Mouse (Mus musculus) CH12.LX (cell line): ENCODE measurements around the gene Gck. TPM values are rescaled to one million over a fixed set of nuclear protein-coding genes. Genes with fewer than 3 reads are reported as not detected.

Source experiments
- DNase-seq: peaks from one replicate; pipeline ENCODE4 v3.0.0-alpha.2; 2013; ENCODE audit errors: extremely low read depth
- H3K27ac ChIP-seq: 2 replicates; pipeline ENCODE4 v1.5.1; 2012; ENCODE audit warnings: low read depth, mild to moderate bottlenecking, control low read depth, moderate library complexity; ENCODE audit not compliant: insufficient read depth
- H3K27me3 ChIP-seq: replicated peaks from 2 replicates; pipeline ENCODE3; 2012; ENCODE audit warnings: inconsistent platforms
- H3K36me3 ChIP-seq, 2 experiments: replicated peaks in 1 of 2; 2 replicates each; pipeline versions ENCODE3 to v1.6.1; 2012; ENCODE audit warnings: inconsistent platforms in 1 of 2, low read length in 1 of 2, mild to moderate bottlenecking in 1 of 2, mixed read lengths in 1 of 2, moderate library complexity in 1 of 2; ENCODE audit not compliant: control insufficient read depth in 1 of 2, insufficient read depth in 1 of 2
- H3K4me1 ChIP-seq, 2 experiments: 2 replicates each; pipeline ENCODE4 v1.6.1; 2012; ENCODE audit warnings: inconsistent platforms in 1 of 2, moderate library complexity in 1 of 2; ENCODE audit not compliant: insufficient read depth in 2 of 2, control insufficient read depth in 1 of 2
- H3K4me2 ChIP-seq: 2 replicates; pipeline ENCODE4 v1.6.1; 2012; ENCODE audit warnings: low read depth, mild to moderate bottlenecking, control low read depth; ENCODE audit not compliant: poor library complexity, insufficient read depth, severe bottlenecking
- H3K4me3 ChIP-seq, 3 experiments: fragments of 150-350 bp in 1 of 3; sonication (generic) in 1 of 3; replicated peaks in 1 of 3; 2 replicates each; pipeline versions ENCODE3 to v1.5.1; 2011 to 2012; ENCODE audit warnings: low read depth in 2 of 3, low read length in 2 of 3, mild to moderate bottlenecking in 2 of 3, moderate library complexity in 2 of 3, control low read depth in 1 of 3, improper control_type of control experiment in 1 of 3, inconsistent platforms in 1 of 3, mixed read lengths in 1 of 3; ENCODE audit not compliant: poor library complexity in 1 of 3
- H3K79me2 ChIP-seq: replicated peaks from 2 replicates; pipeline ENCODE4 v1.6.1; 2012; ENCODE audit warnings: mild to moderate bottlenecking, moderate library complexity; ENCODE audit not compliant: control insufficient read depth, poor library complexity, insufficient read depth, severe bottlenecking; ENCODE audit errors: extremely low read depth
- H3K9ac ChIP-seq: 2 replicates; pipeline ENCODE4 v1.6.1; 2012; ENCODE audit warnings: low read depth, mild to moderate bottlenecking, control low read depth, moderate library complexity; ENCODE audit not compliant: insufficient read depth
- H3K9me3 ChIP-seq: replicated peaks from 2 replicates; pipeline ENCODE3; 2012; ENCODE audit warnings: low read length, inconsistent platforms, mixed read lengths
- CHD1 ChIP-seq: IDR thresholded peaks from 2 replicates; pipeline ENCODE4 v1.6.1; 2012; ENCODE audit warnings: low read depth, low read length, improper control_type of control experiment, inconsistent platforms
- CHD2 ChIP-seq: IDR thresholded peaks from 2 replicates; pipeline ENCODE4 v1.6.1; 2011; ENCODE audit warnings: low read length, improper control_type of control experiment
- CTCF ChIP-seq, 2 experiments: IDR thresholded peaks in 1 of 2; conservative IDR thresholded peaks in 1 of 2; 2 replicates each; pipeline ENCODE4 v1.5.1; 2011 to 2012; ENCODE audit warnings: low read depth in 2 of 2, low read length in 2 of 2, improper control_type of control experiment in 1 of 2, inconsistent platforms in 1 of 2, mild to moderate bottlenecking in 1 of 2, moderate library complexity in 1 of 2
- EP300 ChIP-seq: IDR thresholded peaks from 2 replicates; pipeline ENCODE4 v1.6.1; 2011; ENCODE audit warnings: low read length, improper control_type of control experiment
- HCFC1 ChIP-seq: IDR thresholded peaks from 2 replicates; pipeline ENCODE4 v1.6.1; 2012; ENCODE audit warnings: low read depth, mild to moderate bottlenecking, inconsistent platforms, low read length, improper control_type of control experiment
- JUN ChIP-seq: IDR thresholded peaks from 2 replicates; pipeline ENCODE4 v1.6.1; 2011; ENCODE audit warnings: low read depth, mild to moderate bottlenecking, low read length, improper control_type of control experiment, moderate library complexity; ENCODE audit not compliant: insufficient read depth
- JUND ChIP-seq: conservative IDR thresholded peaks from 2 replicates; pipeline ENCODE4 v1.6.1; 2011; ENCODE audit warnings: low read depth, low read length, improper control_type of control experiment
- MAFK ChIP-seq: IDR thresholded peaks from 2 replicates; pipeline ENCODE4 v1.6.1; 2011; ENCODE audit warnings: low read length, improper control_type of control experiment; ENCODE audit not compliant: insufficient replicate concordance
- MAX ChIP-seq: IDR thresholded peaks from 2 replicates; pipeline ENCODE4 v1.6.1; 2011; ENCODE audit warnings: low read length, improper control_type of control experiment
- MAZ ChIP-seq: IDR thresholded peaks from 2 replicates; pipeline ENCODE4 v1.6.1; 2012; ENCODE audit warnings: low read depth, mild to moderate bottlenecking, inconsistent platforms, low read length, improper control_type of control experiment, moderate library complexity
- MEF2A ChIP-seq: IDR thresholded peaks from 2 replicates; pipeline ENCODE4 v1.6.1; 2014; ENCODE audit warnings: low read depth, mild to moderate bottlenecking, inconsistent platforms, low read length, improper control_type of control experiment, borderline replicate concordance
- NRF1 ChIP-seq: IDR thresholded peaks from 2 replicates; pipeline ENCODE4 v1.6.1; 2014; ENCODE audit warnings: low read depth, mild to moderate bottlenecking, inconsistent platforms, low read length, improper control_type of control experiment, moderate library complexity
- POLR2AphosphoS2 ChIP-seq: IDR thresholded peaks from 2 replicates; pipeline ENCODE4 v1.6.1; 2011; ENCODE audit warnings: low read depth, low read length, improper control_type of control experiment
- RAD21 ChIP-seq: IDR thresholded peaks from 2 replicates; pipeline ENCODE4 v1.6.1; 2011; ENCODE audit warnings: low read depth, mild to moderate bottlenecking, low read length, improper control_type of control experiment, moderate library complexity
- RCOR1 ChIP-seq: conservative IDR thresholded peaks from 2 replicates; pipeline ENCODE4 v1.6.1; 2012; ENCODE audit warnings: low read depth, mild to moderate bottlenecking, inconsistent platforms, low read length, improper control_type of control experiment
- TBP ChIP-seq: conservative IDR thresholded peaks from 2 replicates; pipeline ENCODE4 v1.6.1; 2011; ENCODE audit warnings: low read depth, low read length, improper control_type of control experiment
- TCF12 ChIP-seq: IDR thresholded peaks from 2 replicates; pipeline ENCODE4 v1.6.1; 2014; ENCODE audit warnings: low read depth, mild to moderate bottlenecking, inconsistent platforms, low read length, improper control_type of control experiment
- USF1 ChIP-seq: IDR thresholded peaks from 2 replicates; pipeline ENCODE4 v1.6.1; 2014; ENCODE audit warnings: low read depth, mild to moderate bottlenecking, inconsistent platforms, low read length, improper control_type of control experiment
- ZKSCAN1 ChIP-seq: IDR thresholded peaks from 2 replicates; pipeline ENCODE4 v1.6.1; 2012; ENCODE audit warnings: low read depth, inconsistent platforms, low read length, improper control_type of control experiment, borderline replicate concordance
- dilution Hi-C: fragments of 300-500 bp; cut with MboI; formaldehyde crosslinking; loops from 2 replicates; pipeline ENCODE4 v1.14.3; 2020; ENCODE audit warnings: low sequenced_read_pairs; ENCODE audit not compliant: extremely low pct_unique_long_range_greater_than_20kb, extremely low pct_ligation_motif_present
- in situ Hi-C: fragments of 300-500 bp; cut with MboI; formaldehyde crosslinking; loops from 3 replicates; pipeline ENCODE4 v1.14.3; 2019; ENCODE audit warnings: low sequenced_read_pairs, low pct_ligation_motif_present, low pct_unique_long_range_greater_than_20kb, mixed read lengths
- polyA plus RNA-seq: library from polyadenylated mRNA; unstranded; fragments of >175 nt; gene quantifications from 2 replicates; pipeline ENCODE4 v1.2.1, GENCODE M21; 2012; ENCODE audit warnings: low read depth; ENCODE audit not compliant: insufficient read length
- total RNA-seq, 2 experiments: library from RNA; depleted of rRNA; stranded (reverse); fragments of 300-350 nt in 1 of 2; fragments of >200 nt in 1 of 2; gene quantifications; 2 replicates each; pipeline ENCODE4 v1.2.3; 2012 to 2014

Gene Gck
- total and polyA plus RNA-seq, 3 experiments: 0.68 to 1.4 (median 1.0) TPM

DNA sequence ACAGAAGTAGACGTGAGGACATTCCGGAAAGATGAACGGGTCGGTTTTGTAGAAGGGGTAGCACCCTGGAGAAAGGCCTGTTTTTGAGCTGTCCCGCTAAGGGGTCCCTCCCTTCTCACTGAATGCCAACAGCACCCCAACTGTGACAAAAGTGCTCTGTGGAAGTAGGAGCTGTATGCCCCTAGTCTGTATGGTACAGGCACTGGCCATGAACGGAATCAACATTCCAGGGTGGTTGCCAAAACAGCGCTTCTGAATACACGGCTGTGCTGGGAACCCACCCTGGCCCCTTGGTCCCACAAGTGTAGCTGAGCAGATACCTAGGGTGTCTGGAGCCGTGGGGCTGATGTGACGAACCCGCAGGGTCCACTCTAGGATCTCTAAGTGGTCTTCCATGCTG, 77.2 kb downstream of the Gck start:
- Histone ChIP-seq H3K79me2 (peaks cover 22% of the 10 kb centered on the region), H3K36me3 (peaks cover 76 to 92% of the 10 kb centered on the region in 2 experiments), H3K9me3 (no peaks in the 10 kb centered on the region), H3K4me1 (peaks cover 12 to 34% of the 10 kb centered on the region in 2 experiments), H3K4me2 (no peak overlapping the region), H3K27me3 (no peaks in the 10 kb centered on the region), H3K4me3 (no peak overlapping the region), H3K9ac (no peak overlapping the region), H3K27ac (no peak overlapping the region)
- DNase-seq: no peak
- no peak for TF ChIP-seq CTCF (conservative IDR thresholded peaks at IDR 0.05 in 1 of 2, IDR thresholded peaks at IDR 0.05 in 1 of 2; ENCODE audit: low read depth in 2 of 2, low read length in 2 of 2)
- TF ChIP-seq MAFK: no peak
- no peak for TF ChIP-seq MEF2A
- no peak for TF ChIP-seq HCFC1
- no peak for TF ChIP-seq JUND
- TF ChIP-seq JUN: no peak
- TF ChIP-seq CHD1: no peak
- TF ChIP-seq POLR2AphosphoS2: no peak
- no peak for TF ChIP-seq RCOR1
- no peak for TF ChIP-seq USF1
- TF ChIP-seq NRF1: no peak
- no peak for TF ChIP-seq RAD21
- TF ChIP-seq MAX: no peak
- dilution Hi-C loops: no loop called here
- in situ Hi-C loops: no loop called here

GRCm38 (mm10) chr11:5870069-5870468, 79.8 kb downstream of the Gck start:
- no peaks in the 10 kb centered on the region for H3K79me2 ChIP-seq
- no peak overlapping the region for H3K4me3 ChIP-seq
- H3K9ac ChIP-seq: no peak overlapping the region
- dilution Hi-C loops (no loop called here), in situ Hi-C loops (no loop called here)
- H3K9me3 ChIP-seq: no peaks in the 10 kb centered on the region
- TF ChIP-seq CHD2 (no peak), RAD21 (no peak), MAFK (no peak), EP300 (peak; percentile 34; the same call in 1 of the 2 replicates), POLR2AphosphoS2 (no peak)
- H3K27me3 ChIP-seq: no peaks in the 10 kb centered on the region
- peaks cover 60 to 78% of the 10 kb centered on the region in 2 experiments for H3K36me3 ChIP-seq
- DNase-seq: peak; percentile 50
- no peak overlapping the region for H3K4me2 ChIP-seq
- H3K27ac ChIP-seq: no peak overlapping the region
- H3K4me1 ChIP-seq: peaks cover 3 to 15% of the 10 kb centered on the region in 2 experiments; a peak in 2 of 4 replicates

DNA sequence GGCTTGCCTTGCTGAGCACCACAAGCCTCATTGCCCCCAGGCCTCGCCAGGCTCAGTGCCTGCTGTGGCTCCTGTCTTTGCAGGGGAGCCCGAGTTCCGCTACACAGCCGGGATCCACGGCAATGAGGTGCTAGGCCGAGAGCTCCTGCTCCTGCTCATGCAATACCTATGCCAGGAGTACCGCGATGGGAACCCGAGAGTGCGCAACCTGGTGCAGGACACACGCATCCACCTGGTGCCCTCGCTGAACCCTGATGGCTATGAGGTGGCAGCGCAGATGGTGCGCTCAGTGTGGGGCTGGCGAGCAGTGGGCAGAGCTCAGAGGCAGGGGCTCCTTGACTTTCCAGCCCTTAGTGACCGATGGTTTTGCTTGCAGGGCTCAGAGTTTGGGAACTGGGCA, 80.5 kb downstream of the Gck start:
- dilution Hi-C loops: no loop called here
- Histone ChIP-seq H3K27me3 (peaks cover 4% of the 10 kb centered on the region), H3K9ac (no peak overlapping the region), H3K4me2 (no peak overlapping the region), H3K4me1 (peaks cover 3 to 15% of the 10 kb centered on the region in 2 experiments; a peak in 2 of 4 replicates), H3K27ac (no peak overlapping the region), H3K36me3 (peaks cover 52 to 70% of the 10 kb centered on the region in 2 experiments)
- in situ Hi-C loops: no loop called here
- TF ChIP-seq JUN (no peak), RCOR1 (no peak), CHD2 (no peak), TCF12 (no peak), MAZ (no peak), ZKSCAN1 (no peak), MAFK (no peak), TBP (no peak)
- TF ChIP-seq, all 38 proteins: peak for 0
- Histone ChIP-seq H3K4me3 (no peak overlapping the region), H3K9me3 (no peaks in the 10 kb centered on the region), H3K79me2 (no peaks in the 10 kb centered on the region)
- no peak for DNase-seq
